Mouse (Mus musculus): Measurements from ENCODE around the gene Ankra2. TPM values are rescaled to one million over a fixed set of nuclear protein-coding genes. Genes with fewer than 3 reads are reported as not detected.

Ankra2 gene
- polyA plus RNA-seq, 1 experiment from 2014 or later = 7.6 TPM

DNA sequence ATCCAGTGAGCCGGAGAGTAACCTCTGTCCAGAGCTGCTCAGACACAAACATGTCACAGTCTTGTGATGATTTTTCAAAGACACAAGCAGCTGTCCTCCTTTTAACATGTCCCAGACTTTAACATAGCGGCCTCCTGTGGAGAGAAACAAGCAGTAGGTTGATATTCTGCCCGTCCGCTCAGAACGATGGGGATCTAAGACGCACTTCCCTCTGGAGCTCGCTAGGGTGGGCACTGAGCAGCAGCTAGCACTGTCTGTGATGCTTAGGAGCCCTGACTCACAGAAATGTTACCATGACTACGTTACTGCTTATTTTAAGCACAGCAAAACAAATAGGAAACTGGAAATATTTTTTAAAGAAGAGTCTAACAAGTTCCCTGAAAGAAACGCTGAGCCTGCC, 8.0 kb upstream of the Ankra2 start:
- H3K4me2 ChIP-seq = no peak overlapping the region
- H3K9me3 ChIP-seq (replicated peaks) = no peaks in the 10 kb centered on the region
- no peak for ATAC-seq (ENCODE audit: low read depth)
- no peak overlapping the region for H3K4me3 ChIP-seq (replicated peaks)
- H3K36me3 ChIP-seq = peaks cover 84% of the 10 kb centered on the region
- H3K4me1 ChIP-seq (replicated peaks) = no peaks in the 10 kb centered on the region
- 79% methylated on average over 9 of the region's 9 CpGs for WGBS (ENCODE audit: insufficient replicate concordance)
- no peaks in the 10 kb centered on the region for H3K27me3 ChIP-seq
- no peak overlapping the region for H3K27ac ChIP-seq
- no peak overlapping the region for H3K9ac ChIP-seq
- DNase-seq = no peak

DNA sequence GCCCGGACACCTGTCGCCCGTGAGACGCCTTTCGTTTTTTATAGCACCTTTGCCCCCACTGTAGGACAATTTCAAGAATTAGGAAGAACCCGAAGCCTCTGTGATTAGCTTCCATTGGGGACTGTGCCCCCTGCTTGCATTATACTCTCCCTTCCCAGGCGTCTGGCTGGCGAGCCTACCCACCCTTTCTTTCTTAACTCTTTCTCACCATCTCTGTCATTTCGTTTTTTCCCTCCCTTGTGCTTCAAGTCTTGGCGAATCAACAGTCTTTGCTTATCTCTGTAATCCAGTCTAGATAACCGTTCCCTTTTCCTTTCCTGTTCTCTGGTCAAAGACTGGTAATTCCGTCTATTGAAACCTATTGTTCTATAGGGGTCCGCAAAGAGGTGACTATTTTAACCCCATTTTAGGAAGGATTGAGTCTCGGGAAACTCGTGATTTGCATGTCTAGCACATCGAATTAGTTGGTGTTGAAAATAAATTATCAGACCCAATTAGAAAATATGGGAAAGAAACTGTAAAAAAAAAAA, 649 bp downstream of the Ankra2 start:
- no peaks in the 10 kb centered on the region for H3K27me3 ChIP-seq
- peaks cover 25% of the 10 kb centered on the region for H3K36me3 ChIP-seq
- H3K4me1 ChIP-seq (replicated peaks) = peaks cover 26% of the 10 kb centered on the region
- under 1% methylated on average over 16 of the region's 16 CpGs for WGBS (ENCODE audit: insufficient replicate concordance)
- peak overlapping the region; percentile 90 for H3K27ac ChIP-seq
- peak overlapping the region; percentile 86 for H3K4me3 ChIP-seq (replicated peaks)
- peak overlapping the region; percentile 84 for H3K4me2 ChIP-seq
- peak overlapping the region; percentile 86 for H3K9ac ChIP-seq
- ATAC-seq (ENCODE audit: low read depth) = peak; percentile 20; the same call in 1 of the 2 replicates
- H3K9me3 ChIP-seq (replicated peaks) = no peaks in the 10 kb centered on the region
- DNase-seq = no peak

DNA sequence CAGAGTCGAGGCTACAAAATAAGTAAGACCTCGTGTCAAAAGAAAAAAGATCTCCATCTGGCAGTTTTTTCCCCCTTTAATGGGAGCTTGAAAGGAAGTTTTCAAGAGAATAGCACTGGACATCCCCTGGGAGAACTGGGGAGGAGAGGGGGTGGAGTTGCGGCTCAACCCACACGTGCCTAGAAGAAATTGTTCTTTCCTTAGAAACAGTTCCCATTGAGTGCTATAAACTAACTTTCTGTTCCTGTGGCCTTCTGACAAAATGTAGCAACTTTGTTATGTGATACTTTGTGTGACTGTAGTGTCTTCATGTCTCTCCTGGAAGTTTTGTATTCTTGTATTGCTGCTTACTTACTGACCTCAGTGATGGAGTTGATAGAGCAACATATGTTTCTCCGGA, 1.2 kb downstream of the Ankra2 start:
- Histone ChIP-seq H3K4me2 (peak overlapping the region; percentile 84), H3K9me3 (replicated peaks) (no peaks in the 10 kb centered on the region), H3K4me1 (replicated peaks) (peaks cover 26% of the 10 kb centered on the region), H3K27ac (peak overlapping the region; percentile 67), H3K9ac (peak overlapping the region; percentile 86), H3K36me3 (peaks cover 25% of the 10 kb centered on the region), H3K4me3 (replicated peaks) (peak overlapping the region; percentile 86), H3K27me3 (no peaks in the 10 kb centered on the region)
- 24% methylated on average over 5 of the region's 5 CpGs for WGBS (ENCODE audit: insufficient replicate concordance)
- no peak for DNase-seq
- ATAC-seq (ENCODE audit: low read depth) = no peak

DNA sequence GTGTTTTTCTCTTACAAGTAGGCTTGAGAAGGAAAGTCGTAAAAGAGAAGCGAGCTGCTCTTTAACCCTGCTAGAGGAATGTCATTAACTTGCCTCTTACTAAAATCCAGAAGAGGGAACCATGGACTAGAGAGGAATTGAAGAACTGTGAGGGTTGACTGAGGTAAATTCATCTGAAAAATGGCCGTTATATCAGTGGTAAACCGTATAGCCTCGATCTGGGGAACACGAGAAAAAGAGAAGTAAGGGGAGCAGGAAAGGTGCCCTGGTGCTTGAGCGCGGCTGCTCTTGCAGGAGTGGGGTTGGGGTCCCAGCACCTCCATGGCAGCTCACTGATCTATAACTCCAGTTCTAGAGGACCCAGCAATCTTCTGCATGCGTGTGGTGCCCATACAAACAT, 11.1 kb downstream of the Ankra2 start:
- H3K4me3 ChIP-seq (replicated peaks) = no peak overlapping the region
- no peak for ATAC-seq (ENCODE audit: low read depth)
- H3K36me3 ChIP-seq = peaks cover 48% of the 10 kb centered on the region

DNA sequence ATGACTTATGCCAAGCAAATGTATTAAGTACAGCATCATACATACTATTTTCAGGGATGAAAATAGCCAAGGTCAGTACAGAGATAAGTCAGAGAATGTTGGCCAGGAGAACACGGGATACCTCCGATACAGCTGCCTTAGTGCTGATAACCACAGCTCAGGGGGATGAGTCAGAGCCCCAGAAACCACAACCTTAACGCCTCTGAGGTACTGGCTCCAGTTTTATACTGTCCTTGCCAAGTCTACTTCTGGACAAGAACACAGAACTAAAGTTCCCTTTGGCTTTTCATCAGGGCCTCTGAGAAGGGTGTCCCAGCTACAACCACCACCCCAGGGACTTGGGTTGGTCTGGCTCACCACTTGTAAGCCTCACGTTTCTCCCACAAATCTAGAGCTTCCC, 12.8 kb downstream of the Ankra2 start:
- WGBS (ENCODE audit: insufficient replicate concordance) = 19% methylated on average over 4 of the region's 4 CpGs
- DNase-seq (no peak), ATAC-seq (ENCODE audit: low read depth) (peak; percentile 78)

More for the DNA sequence above, 11.1 kb downstream of the Ankra2 start:
- WGBS (ENCODE audit: insufficient replicate concordance) = 75% methylated on average over 9 of the region's 9 CpGs
- Histone ChIP-seq H3K9ac (no peak overlapping the region), H3K4me1 (replicated peaks) (peaks cover 15% of the 10 kb centered on the region), H3K27ac (no peak overlapping the region), H3K9me3 (replicated peaks) (no peaks in the 10 kb centered on the region), H3K4me2 (no peak overlapping the region), H3K27me3 (no peaks in the 10 kb centered on the region)
- DNase-seq = no peak

DNA sequence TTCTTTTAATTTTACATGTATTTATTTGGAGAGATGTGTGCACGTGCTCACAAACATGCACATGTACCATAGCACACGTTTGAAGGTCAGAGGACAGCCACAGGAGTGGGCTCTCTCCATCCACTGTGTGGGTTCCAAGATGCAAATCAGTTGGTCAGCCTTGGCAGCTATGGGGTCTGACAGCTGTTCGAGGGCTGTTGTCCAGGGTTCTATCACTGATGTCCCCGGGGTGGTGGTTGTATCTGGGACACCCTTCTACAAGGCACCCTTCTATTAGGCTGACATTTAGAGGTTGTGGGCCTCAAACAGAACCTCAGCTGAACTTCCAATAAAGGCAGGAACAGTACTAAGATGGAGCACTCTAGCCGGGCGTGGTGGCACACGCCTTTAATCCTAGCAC, 13.4 kb downstream of the Ankra2 start:
- Histone ChIP-seq H3K4me1 (replicated peaks) (peaks cover 15% of the 10 kb centered on the region), H3K9ac (no peak overlapping the region), H3K4me2 (no peak overlapping the region), H3K27me3 (no peaks in the 10 kb centered on the region), H3K27ac (no peak overlapping the region), H3K9me3 (replicated peaks) (no peaks in the 10 kb centered on the region), H3K36me3 (peaks cover 36% of the 10 kb centered on the region), H3K4me3 (replicated peaks) (no peak overlapping the region)
- ATAC-seq (ENCODE audit: low read depth) (no peak), DNase-seq (no peak)
- 68% methylated on average over 7 of the region's 7 CpGs for WGBS (ENCODE audit: insufficient replicate concordance)

More for the DNA sequence above, 12.8 kb downstream of the Ankra2 start:
- Histone ChIP-seq H3K9ac (no peak overlapping the region), H3K36me3 (peaks cover 42% of the 10 kb centered on the region), H3K27me3 (no peaks in the 10 kb centered on the region), H3K4me1 (replicated peaks) (peaks cover 15% of the 10 kb centered on the region), H3K9me3 (replicated peaks) (no peaks in the 10 kb centered on the region), H3K4me2 (0 out of 2 replicates have a peak overlapping the region, but pooled peaks have one; percentile 8), H3K27ac (no peak overlapping the region), H3K4me3 (replicated peaks) (no peak overlapping the region)

DNA sequence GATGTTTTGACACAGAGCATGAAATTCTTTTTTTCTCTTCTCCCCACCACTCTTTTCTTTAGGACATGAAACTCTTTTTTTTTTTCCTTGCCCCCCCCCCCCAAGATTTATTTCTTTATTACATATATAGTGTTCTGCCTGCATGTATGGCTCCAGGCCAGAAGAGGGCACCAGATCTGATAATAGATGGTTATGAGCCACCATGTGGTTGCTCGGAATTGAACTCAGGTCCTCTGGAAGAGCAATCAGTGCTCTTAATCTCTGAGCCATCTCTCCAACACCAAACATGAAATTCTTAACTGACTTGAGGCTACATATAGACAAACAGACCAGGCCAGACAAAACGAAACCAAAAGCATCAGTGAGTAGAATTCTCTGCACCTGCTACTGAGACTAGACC, 14.6 kb downstream of the Ankra2 start:
- Histone ChIP-seq H3K4me2 (no peak overlapping the region), H3K9ac (no peak overlapping the region), H3K4me1 (replicated peaks) (peaks cover 15% of the 10 kb centered on the region), H3K27me3 (no peaks in the 10 kb centered on the region), H3K27ac (no peak overlapping the region), H3K9me3 (replicated peaks) (no peaks in the 10 kb centered on the region), H3K4me3 (replicated peaks) (no peak overlapping the region), H3K36me3 (peaks cover 24% of the 10 kb centered on the region)
- no peak for ATAC-seq (ENCODE audit: low read depth)
- WGBS (ENCODE audit: insufficient replicate concordance) = 63% methylated on average over 2 of the region's 2 CpGs
- DNase-seq = no peak

DNA sequence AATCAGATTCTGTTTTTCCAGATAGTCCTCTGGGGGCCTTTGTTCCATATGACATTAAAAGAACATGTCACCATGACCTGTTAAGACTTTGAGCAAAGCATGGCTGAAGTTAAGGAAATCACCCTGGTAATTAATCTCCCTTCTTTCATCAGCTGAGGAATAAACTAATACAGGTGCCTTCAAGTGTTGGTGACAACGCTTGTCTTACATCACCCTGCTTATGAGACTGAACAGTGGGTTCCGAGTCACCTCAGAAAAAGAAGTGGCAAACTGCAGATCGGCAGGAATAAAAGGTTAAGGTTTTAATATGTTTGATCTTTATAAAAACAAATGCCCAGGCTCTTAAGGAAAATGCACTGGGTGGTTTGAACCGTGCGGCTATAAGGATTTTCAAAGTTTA, 16.8 kb downstream of the Ankra2 start, which contains the start of gene Gm21976:
TSS of gene Gm21976 (plus strand) at position 202 of the 400 bp plus-strand sequence.
- Histone ChIP-seq H3K9me3 (replicated peaks) (no peaks in the 10 kb centered on the region), H3K27ac (no peak within 1 kb of the TSS), H3K36me3 (peaks cover 6% of the 10 kb centered on the region; the same call in 1 of the 2 replicates), H3K4me2 (no peak within 1 kb of the TSS), H3K27me3 (no peaks in the 10 kb centered on the region), H3K4me1 (replicated peaks) (peaks cover 15% of the 10 kb centered on the region), H3K9ac (no peak within 1 kb of the TSS), H3K4me3 (replicated peaks) (no peak within 1 kb of the TSS)
- DNase-seq (no peak), ATAC-seq (ENCODE audit: low read depth) (no peak)
- 72% methylated on average over 5 of the region's 5 CpGs for whole genome bisulfite sequencing (ENCODE audit: insufficient replicate concordance)

DNA sequence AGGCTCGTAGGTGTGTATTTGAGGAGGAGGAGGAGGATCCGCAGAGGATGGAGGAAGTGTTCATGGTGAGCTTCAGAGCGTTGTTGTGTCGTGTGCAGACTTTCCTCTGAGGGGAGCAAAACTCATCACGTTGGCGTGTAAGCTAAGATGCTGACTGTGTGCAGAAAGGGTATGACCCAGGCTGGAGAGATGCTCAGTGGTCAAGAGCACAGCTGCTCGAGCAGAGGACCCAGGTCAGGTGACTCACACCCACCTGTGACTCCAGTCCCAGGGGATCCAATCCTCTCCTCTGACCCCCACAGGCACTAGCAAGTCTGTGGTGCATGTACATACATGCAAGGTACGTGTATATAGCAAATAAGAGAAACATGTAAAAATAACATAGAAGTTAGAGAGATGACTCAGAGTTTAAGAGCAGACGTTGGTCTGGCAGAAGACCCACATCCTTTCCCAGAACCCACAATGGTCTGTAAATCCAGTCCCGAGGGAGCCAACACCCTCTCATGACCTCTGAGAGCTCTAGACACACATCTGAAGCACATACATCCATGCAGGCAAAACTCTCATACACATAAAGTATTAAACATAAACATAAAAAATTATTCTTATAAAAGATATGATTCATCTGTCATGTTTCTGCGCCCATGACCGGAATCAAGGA, 18.2 kb downstream of the Ankra2 start:
- no peaks in the 10 kb centered on the region for H3K27me3 ChIP-seq
- no peaks in the 10 kb centered on the region for H3K9me3 ChIP-seq (replicated peaks)
- H3K4me2 ChIP-seq = no peak overlapping the region
- DNase-seq = no peak
- no peak for ATAC-seq (ENCODE audit: low read depth)
- H3K9ac ChIP-seq = no peak overlapping the region
- no peak overlapping the region for H3K4me3 ChIP-seq (replicated peaks)
- no peak overlapping the region for H3K27ac ChIP-seq
- WGBS (ENCODE audit: insufficient replicate concordance) = 60% methylated on average over 12 of the region's 12 CpGs
- H3K36me3 ChIP-seq = no peaks in the 10 kb centered on the region
- peaks cover 2% of the 10 kb centered on the region for H3K4me1 ChIP-seq (replicated peaks)

DNA sequence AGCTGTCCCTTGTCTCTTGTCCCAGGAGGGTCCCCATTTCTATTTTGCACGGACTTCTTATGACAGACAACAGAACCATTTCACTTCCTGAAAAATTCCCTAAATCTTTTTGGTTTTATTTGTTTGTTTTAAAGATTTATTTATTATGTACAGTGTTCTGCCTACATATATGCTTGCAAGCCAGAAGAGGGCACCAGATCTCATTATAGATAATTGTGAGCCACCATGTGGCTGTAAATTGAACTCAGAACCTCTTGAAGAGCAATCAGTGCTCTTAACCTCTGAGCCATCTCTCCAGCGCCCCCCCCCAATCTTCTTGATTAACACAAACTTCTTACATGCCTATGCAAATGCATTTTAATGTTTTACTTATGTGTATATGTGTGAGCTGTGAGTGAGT, 27.8 kb downstream of the Ankra2 start:
- H3K4me1 ChIP-seq (replicated peaks) = no peaks in the 10 kb centered on the region
- H3K36me3 ChIP-seq = no peaks in the 10 kb centered on the region
- H3K4me2 ChIP-seq = no peak overlapping the region
- 24% methylated on average over 2 of the region's 2 CpGs for WGBS (ENCODE audit: insufficient replicate concordance)
- H3K27ac ChIP-seq = no peak overlapping the region
- no peaks in the 10 kb centered on the region for H3K27me3 ChIP-seq
- 0 out of 2 replicates have a peak, but pooled peaks cover 5% of the 10 kb centered on the region for H3K9me3 ChIP-seq (replicated peaks)
- no peak overlapping the region for H3K9ac ChIP-seq
- ATAC-seq (ENCODE audit: low read depth) (no peak), DNase-seq (no peak)
- no peak overlapping the region for H3K4me3 ChIP-seq (replicated peaks)

DNA sequence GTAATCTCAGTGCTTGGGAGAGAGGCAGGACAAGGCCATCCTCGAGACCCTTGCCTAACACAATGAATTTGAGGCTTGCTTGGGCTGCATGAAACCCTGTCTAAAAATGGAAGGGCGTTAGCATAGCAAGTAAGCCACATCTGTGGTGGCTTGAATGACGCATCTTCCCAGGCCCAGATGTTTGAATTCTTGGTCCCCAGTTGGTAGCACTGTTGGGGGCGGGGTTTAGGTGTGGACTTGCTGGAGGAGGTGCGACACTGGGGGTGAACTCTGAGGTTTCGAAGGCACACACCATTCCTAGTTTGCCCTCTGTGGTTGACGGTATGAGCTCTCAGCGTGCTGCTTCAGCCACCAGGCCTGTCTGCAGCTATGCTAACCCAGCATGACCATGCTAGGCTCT, 28.8 kb downstream of the Ankra2 start:
- ATAC-seq (ENCODE audit: low read depth) (no peak), DNase-seq (no peak)
- no peak overlapping the region for H3K27ac ChIP-seq
- 59% methylated on average over 8 of the region's 8 CpGs for WGBS (ENCODE audit: insufficient replicate concordance)
- H3K9ac ChIP-seq = no peak overlapping the region
- H3K4me1 ChIP-seq (replicated peaks) = no peaks in the 10 kb centered on the region
- H3K27me3 ChIP-seq = no peaks in the 10 kb centered on the region
- 0 out of 2 replicates have a peak, but pooled peaks cover 5% of the 10 kb centered on the region for H3K9me3 ChIP-seq (replicated peaks)
- H3K4me2 ChIP-seq = no peak overlapping the region
- H3K36me3 ChIP-seq = no peaks in the 10 kb centered on the region
- no peak overlapping the region for H3K4me3 ChIP-seq (replicated peaks)

DNA sequence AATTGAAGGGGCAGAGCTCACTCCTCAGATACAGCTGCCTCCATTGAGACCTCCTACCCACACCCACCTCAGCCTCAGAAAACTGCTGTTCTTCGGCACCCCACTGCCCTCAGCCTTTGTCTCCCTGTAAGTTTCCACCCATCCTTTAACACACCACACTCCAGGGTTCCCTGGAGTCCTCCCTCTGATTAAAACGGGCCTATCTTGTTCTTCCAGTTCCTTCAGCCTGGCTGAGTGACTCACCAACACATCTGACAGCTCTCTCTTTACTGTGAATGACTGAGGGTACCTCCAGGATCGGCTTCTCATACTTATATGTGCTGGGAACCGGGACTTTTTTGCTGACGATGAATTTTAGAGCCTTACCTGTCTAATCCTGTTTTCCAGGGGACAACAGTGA, 33.2 kb downstream of the Ankra2 start:
- Histone ChIP-seq H3K4me2 (no peak overlapping the region), H3K9ac (no peak overlapping the region), H3K9me3 (replicated peaks) (0 out of 2 replicates have a peak, but pooled peaks cover 5% of the 10 kb centered on the region), H3K4me1 (replicated peaks) (no peaks in the 10 kb centered on the region), H3K36me3 (no peaks in the 10 kb centered on the region), H3K27ac (no peak overlapping the region), H3K27me3 (no peaks in the 10 kb centered on the region), H3K4me3 (replicated peaks) (no peak overlapping the region)
- WGBS (ENCODE audit: insufficient replicate concordance) = 41% methylated on average over 5 of the region's 5 CpGs
- ATAC-seq (ENCODE audit: low read depth) (no peak), DNase-seq (no peak)
